Mouse (Mus musculus): Measurements from ENCODE around the gene Dhrs7c. TPM values are rescaled to one million over a fixed set of nuclear protein-coding genes. Genes with fewer than 3 reads are reported as not detected.
A peak's percentile ranks its signal among the peaks of the same experiment; 100 is the strongest.

Gene Dhrs7c
- 0.10 TPM in 1 of 2 replicates, not detected in the other for polyA plus RNA-seq (2012; rRNA removed)

DNA sequence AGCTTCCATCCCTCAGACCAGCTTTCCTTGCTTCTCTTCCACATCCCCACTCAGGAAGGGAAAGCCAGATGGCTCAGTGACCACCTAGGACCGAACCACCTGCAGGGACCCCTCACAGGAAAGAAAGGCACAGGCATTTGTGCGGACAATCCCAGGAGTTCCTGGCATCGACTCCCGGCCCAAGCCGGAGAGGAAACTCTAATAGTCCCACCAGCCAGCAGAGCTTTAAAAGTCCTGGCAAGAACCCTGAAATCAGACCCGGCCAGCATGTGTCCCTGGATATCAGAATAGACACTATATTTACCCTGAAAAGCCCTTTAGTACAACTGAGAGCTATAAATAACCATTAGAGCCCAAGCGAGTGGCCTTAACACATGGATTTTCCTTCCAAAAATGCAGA is at the start of gene Dhrs7c:
TSS of gene Dhrs7c (plus strand) at position 257 of the 400 bp plus-strand sequence.
- no peak for TF ChIP-seq POLR2A (IDR thresholded peaks at IDR 0.05; ENCODE audit: borderline replicate concordance, insufficient read depth, low read length)
- no peak for TF ChIP-seq CTCF (IDR thresholded peaks at IDR 0.05; ENCODE audit: borderline replicate concordance, insufficient read depth, low read depth, low read length)
- Histone ChIP-seq H3K4me3 (replicated peaks; ENCODE audit: insufficient read depth, low read depth, low read length) (no peak within 1 kb of the TSS), H3K27ac (ENCODE audit: insufficient read depth, low read length) (no peak within 1 kb of the TSS), H3K4me1 (ENCODE audit: control insufficient read depth, insufficient read depth, low read length) (peaks cover 5% of the 10 kb centered on the region), H3K27me3 (ENCODE audit: control insufficient read depth, insufficient read depth, low read length) (no peaks in the 10 kb centered on the region)
- peak; percentile 26 to 51 for DNase-seq
- WGBS, result 7% methylated on average over 7 of the region's 7 CpGs

DNA sequence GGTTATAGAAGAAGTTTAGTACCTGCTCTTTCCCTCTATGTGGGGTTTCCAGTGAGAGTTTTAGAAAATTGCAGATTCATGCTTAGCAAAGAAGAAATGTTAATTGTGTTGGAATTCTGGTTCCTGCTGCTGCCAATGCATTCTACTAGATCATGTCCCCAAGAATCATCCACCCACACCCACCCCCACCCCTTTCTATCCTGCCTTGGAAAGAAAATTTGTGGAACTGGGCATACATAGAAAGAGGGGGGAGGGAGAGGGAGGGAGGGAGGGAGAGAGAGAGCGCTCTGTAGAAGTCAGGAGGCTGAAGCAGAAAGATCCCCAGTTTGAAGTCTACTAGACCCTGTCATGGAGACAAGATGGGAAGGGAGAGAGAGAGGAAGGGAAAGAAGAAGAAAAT is 41.7 kb upstream of the Dhrs7c start:
- no peak for TF ChIP-seq POLR2A (IDR thresholded peaks at IDR 0.05; ENCODE audit: borderline replicate concordance, insufficient read depth, low read length)
- no peak for TF ChIP-seq CTCF (IDR thresholded peaks at IDR 0.05; ENCODE audit: borderline replicate concordance, insufficient read depth, low read depth, low read length)
- 100% methylated on average over 1 of the region's 1 CpGs for WGBS
- Histone ChIP-seq H3K4me3 (replicated peaks; ENCODE audit: insufficient read depth, low read depth, low read length) (no peak overlapping the region), H3K27ac (ENCODE audit: insufficient read depth, low read length) (no peak overlapping the region), H3K4me1 (ENCODE audit: control insufficient read depth, insufficient read depth, low read length) (no peaks in the 10 kb centered on the region), H3K27me3 (ENCODE audit: control insufficient read depth, insufficient read depth, low read length) (no peaks in the 10 kb centered on the region; the same call in 1 of the 2 replicates)
- no peak for DNase-seq

DNA sequence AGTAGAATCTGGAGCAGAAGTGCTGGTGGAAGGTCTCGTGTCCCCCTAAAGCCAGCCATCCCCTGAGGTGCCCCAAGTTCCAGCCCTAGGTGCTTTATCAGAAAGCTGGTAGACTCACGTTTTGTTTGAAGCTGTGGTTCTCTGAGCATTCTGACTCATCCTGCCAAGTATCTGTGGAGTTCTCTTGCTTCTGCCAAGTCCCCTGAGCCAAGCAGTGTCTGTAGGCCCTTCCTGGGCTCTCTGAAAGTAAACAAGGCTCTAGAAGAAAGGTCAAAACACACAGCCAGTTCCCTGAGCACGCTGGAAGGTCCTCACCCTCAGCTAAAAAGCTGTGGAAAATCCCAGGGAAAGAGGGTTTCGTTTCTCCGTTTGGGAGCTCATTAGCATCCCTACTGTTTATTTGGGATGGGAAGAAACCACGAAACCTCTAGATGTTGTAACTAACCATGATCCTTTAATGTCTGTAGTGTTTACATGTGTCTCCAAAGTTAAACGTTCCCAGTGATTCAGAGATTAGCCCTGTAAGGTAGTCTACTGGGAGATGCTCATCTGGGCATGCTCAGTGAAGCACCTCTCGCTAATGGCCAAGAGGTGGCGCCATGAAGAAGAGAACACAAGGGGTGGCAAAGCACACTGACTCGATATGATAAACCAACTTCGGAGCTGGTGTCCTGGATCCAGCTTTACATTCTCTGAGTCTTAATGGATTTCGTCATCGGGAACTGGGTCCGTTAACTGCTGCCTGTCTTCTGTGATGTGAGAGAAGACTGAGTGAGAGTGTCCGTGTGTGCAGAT is 40.4 kb upstream of the Dhrs7c start:
- 58% methylated on average over 15 of the region's 15 CpGs for WGBS
- no peak overlapping the region for H3K4me3 ChIP-seq (replicated peaks; ENCODE audit: insufficient read depth, low read depth, low read length)
- H3K27me3 ChIP-seq (ENCODE audit: control insufficient read depth, insufficient read depth, low read length), result no peaks in the 10 kb centered on the region; the same call in 1 of the 2 replicates
- DNase-seq, result peak in 1 of 2 experiments; percentile 36
- H3K4me1 ChIP-seq (ENCODE audit: control insufficient read depth, insufficient read depth, low read length), result no peaks in the 10 kb centered on the region
- no peak overlapping the region for H3K27ac ChIP-seq (ENCODE audit: insufficient read depth, low read length)
- TF ChIP-seq CTCF (IDR thresholded peaks at IDR 0.05; ENCODE audit: borderline replicate concordance, insufficient read depth, low read depth, low read length) (peak; percentile 12; the same call in 1 of the 2 replicates), POLR2A (IDR thresholded peaks at IDR 0.05; ENCODE audit: borderline replicate concordance, insufficient read depth, low read length) (no peak)

DNA sequence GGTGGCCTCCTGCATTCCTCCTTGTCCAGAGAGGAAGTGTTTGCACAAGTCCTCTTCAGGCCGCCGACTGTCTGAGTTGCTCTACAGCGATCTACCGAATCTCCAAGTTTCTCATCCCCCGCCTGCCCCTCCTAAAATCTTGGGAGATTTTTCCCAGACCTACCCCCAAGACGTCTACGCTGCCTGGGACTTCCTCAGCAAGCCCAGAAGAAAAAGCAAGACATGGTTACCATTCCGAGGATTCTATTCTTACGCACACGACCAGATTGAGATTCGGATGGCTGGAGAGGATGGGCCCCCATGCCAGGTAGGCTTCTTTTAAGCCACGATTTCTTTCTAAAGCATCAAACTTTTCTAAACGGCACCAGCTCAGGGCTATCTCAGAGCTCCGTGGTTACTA is 26.9 kb upstream of the Dhrs7c start, which contains the start of gene Glp2r:
TSS of gene Glp2r (minus strand) at position 101 of the 400 bp plus-strand sequence.
- 91% methylated on average over 14 of the region's 14 CpGs for WGBS
- no peak within 1 kb of the TSS for H3K27ac ChIP-seq (ENCODE audit: insufficient read depth, low read length)
- H3K4me1 ChIP-seq (ENCODE audit: control insufficient read depth, insufficient read depth, low read length), result no peaks in the 10 kb centered on the region
- H3K27me3 ChIP-seq (ENCODE audit: control insufficient read depth, insufficient read depth, low read length), result no peaks in the 10 kb centered on the region
- TF ChIP-seq CTCF (IDR thresholded peaks at IDR 0.05; ENCODE audit: borderline replicate concordance, insufficient read depth, low read depth, low read length), result no peak
- TF ChIP-seq POLR2A (IDR thresholded peaks at IDR 0.05; ENCODE audit: borderline replicate concordance, insufficient read depth, low read length), result no peak
- H3K4me3 ChIP-seq (replicated peaks; ENCODE audit: insufficient read depth, low read depth, low read length), result no peak within 1 kb of the TSS
- DNase-seq, result no peak

DNA sequence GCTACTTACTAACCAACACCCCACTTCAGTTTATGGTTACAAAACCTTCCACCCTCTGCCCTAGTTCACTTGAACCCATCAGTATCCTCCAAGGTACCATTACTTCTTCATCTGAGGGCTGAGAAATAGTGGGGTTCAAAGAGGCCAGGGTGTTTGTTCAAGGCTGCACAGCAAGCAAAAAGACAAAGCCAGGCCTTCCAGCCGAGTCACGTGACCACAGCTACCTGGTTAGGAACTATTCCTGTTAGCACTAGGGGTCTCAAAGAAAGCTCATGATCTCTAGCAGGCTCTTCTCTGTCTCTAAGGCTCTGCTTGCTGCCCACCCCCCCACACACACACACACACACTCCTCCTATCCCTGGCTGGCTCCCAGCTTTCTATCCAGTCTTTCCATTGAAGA is 26.3 kb upstream of the Dhrs7c start:
- WGBS, result 91% methylated on average over 2 of the region's 2 CpGs
- H3K4me1 ChIP-seq (ENCODE audit: control insufficient read depth, insufficient read depth, low read length), result no peaks in the 10 kb centered on the region
- no peak for DNase-seq
- no peak overlapping the region for H3K27ac ChIP-seq (ENCODE audit: insufficient read depth, low read length)
- no peaks in the 10 kb centered on the region for H3K27me3 ChIP-seq (ENCODE audit: control insufficient read depth, insufficient read depth, low read length)
- no peak overlapping the region for H3K4me3 ChIP-seq (replicated peaks; ENCODE audit: insufficient read depth, low read depth, low read length)
- no peak for TF ChIP-seq CTCF (IDR thresholded peaks at IDR 0.05; ENCODE audit: borderline replicate concordance, insufficient read depth, low read depth, low read length)
- TF ChIP-seq POLR2A (IDR thresholded peaks at IDR 0.05; ENCODE audit: borderline replicate concordance, insufficient read depth, low read length), result no peak

DNA sequence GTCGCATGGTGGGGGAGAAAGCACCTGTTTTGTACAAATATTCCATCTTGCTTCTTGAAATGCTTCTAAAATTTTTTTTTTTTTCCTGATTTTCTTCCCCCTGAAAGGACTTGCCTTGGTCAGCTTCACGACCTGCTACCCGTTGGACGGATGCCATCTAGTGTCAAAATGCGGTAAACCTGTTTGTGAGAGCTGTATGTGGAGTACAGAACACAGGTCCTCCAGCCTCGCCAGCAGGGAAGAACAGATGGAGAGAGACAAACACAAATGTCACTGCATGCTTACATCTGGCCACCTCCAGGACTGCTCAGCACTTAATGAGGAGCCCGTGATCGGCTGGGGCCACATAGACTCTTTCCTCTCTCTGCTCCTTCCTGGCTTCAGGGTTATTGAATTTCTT is 25.4 kb upstream of the Dhrs7c start:
- peak; percentile 55 to 71 for DNase-seq
- TF ChIP-seq POLR2A (IDR thresholded peaks at IDR 0.05; ENCODE audit: borderline replicate concordance, insufficient read depth, low read length) (no peak), CTCF (IDR thresholded peaks at IDR 0.05; ENCODE audit: borderline replicate concordance, insufficient read depth, low read depth, low read length) (peak; percentile 37; the same call in 1 of the 2 replicates)
- no peak overlapping the region for H3K4me3 ChIP-seq (replicated peaks; ENCODE audit: insufficient read depth, low read depth, low read length)
- no peaks in the 10 kb centered on the region for H3K27me3 ChIP-seq (ENCODE audit: control insufficient read depth, insufficient read depth, low read length)
- WGBS, result 17% methylated on average over 8 of the region's 8 CpGs
- H3K27ac ChIP-seq (ENCODE audit: insufficient read depth, low read length), result no peak overlapping the region
- H3K4me1 ChIP-seq (ENCODE audit: control insufficient read depth, insufficient read depth, low read length), result no peaks in the 10 kb centered on the region

DNA sequence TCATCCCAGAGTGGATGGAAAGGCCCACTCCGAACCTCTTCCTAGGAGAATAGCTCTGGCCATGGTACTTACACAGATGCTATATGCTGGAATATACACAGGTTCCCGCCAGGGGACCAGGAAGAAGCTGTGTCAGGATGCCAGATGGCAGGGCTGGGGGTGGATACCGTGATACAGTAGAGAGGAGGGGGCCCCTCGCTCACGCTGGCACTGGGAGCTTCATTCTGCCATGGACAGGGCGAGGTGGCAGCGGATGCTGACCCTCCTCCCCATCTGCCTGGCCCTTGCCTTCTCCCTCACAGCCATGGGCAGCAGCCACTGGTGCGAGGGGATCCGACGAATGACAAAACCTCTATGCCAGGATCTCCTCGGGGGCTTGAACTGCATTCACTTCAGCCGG is 23.6 kb upstream of the Dhrs7c start, which contains the start of gene Gsg1l2:
TSS of gene Gsg1l2 (plus strand) at position 230 of the 400 bp plus-strand sequence.
- H3K4me1 ChIP-seq (ENCODE audit: control insufficient read depth, insufficient read depth, low read length), result no peaks in the 10 kb centered on the region
- DNase-seq, result no peak
- H3K4me3 ChIP-seq (replicated peaks; ENCODE audit: insufficient read depth, low read depth, low read length), result no peak within 1 kb of the TSS
- no peak within 1 kb of the TSS for H3K27ac ChIP-seq (ENCODE audit: insufficient read depth, low read length)
- TF ChIP-seq POLR2A (IDR thresholded peaks at IDR 0.05; ENCODE audit: borderline replicate concordance, insufficient read depth, low read length) (no peak), CTCF (IDR thresholded peaks at IDR 0.05; ENCODE audit: borderline replicate concordance, insufficient read depth, low read depth, low read length) (no peak)
- 28% methylated on average over 12 of the region's 12 CpGs for WGBS
- no peaks in the 10 kb centered on the region for H3K27me3 ChIP-seq (ENCODE audit: control insufficient read depth, insufficient read depth, low read length)

GRCm38 (mm10) chr11:67790182-67790581 is 7.8 kb upstream of the Dhrs7c start:
- WGBS, result 60% methylated on average over 11 of the region's 11 CpGs
- Histone ChIP-seq H3K27me3 (ENCODE audit: control insufficient read depth, insufficient read depth, low read length) (no peaks in the 10 kb centered on the region), H3K4me1 (ENCODE audit: control insufficient read depth, insufficient read depth, low read length) (no peaks in the 10 kb centered on the region), H3K4me3 (replicated peaks; ENCODE audit: insufficient read depth, low read depth, low read length) (no peak overlapping the region), H3K27ac (ENCODE audit: insufficient read depth, low read length) (no peak overlapping the region)
- no peak for DNase-seq
- no peak for TF ChIP-seq CTCF (IDR thresholded peaks at IDR 0.05; ENCODE audit: borderline replicate concordance, insufficient read depth, low read depth, low read length)
- no peak for TF ChIP-seq POLR2A (IDR thresholded peaks at IDR 0.05; ENCODE audit: borderline replicate concordance, insufficient read depth, low read length)
